Mouse (Mus musculus): ENCODE data around the gene Casp6. TPM values are rescaled to one million over a fixed set of nuclear protein-coding genes. Genes with fewer than 3 reads are reported as not detected.

Gene Casp6
- polyA plus RNA-seq, 1 experiment from 2014 or later: 25.0 TPM

- H3K36me3 ChIP-seq (replicated peaks; ENCODE audit: control insufficient read depth, insufficient read depth): no peaks in the 10 kb centered on the region
- no peak overlapping the region for H3K4me2 ChIP-seq (replicated peaks)
- no peaks in the 10 kb centered on the region for H3K9me3 ChIP-seq (ENCODE audit: control insufficient read depth, low read length)
- H3K4me1 ChIP-seq (replicated peaks; ENCODE audit: control insufficient read depth, insufficient read depth, low read length): no peaks in the 10 kb centered on the region
- DNase-seq (ENCODE audit: low spot score): no peak
- no peaks in the 10 kb centered on the region for H3K27me3 ChIP-seq (ENCODE audit: control insufficient read depth, insufficient read depth, low read length)
- WGBS: 58% methylated on average over 7 of the region's 7 CpGs
- no peak overlapping the region for H3K27ac ChIP-seq
- H3K9ac ChIP-seq: no peak overlapping the region
- H3K4me3 ChIP-seq (replicated peaks; ENCODE audit: low read length): no peak overlapping the region
- ATAC-seq (ENCODE audit: low FRiP score): no peak
Measured at GRCm38 (mm10) chr3:129939058-129939457, 37.8 kb downstream of the Casp6 start.

GRCm38 (mm10) chr3:129940780-129941179 is 39.6 kb downstream of the Casp6 start:
- WGBS: 93% methylated on average over 2 of the region's 2 CpGs
- H3K4me2 ChIP-seq (replicated peaks): no peak overlapping the region

GRCm38 (mm10) chr3:129941291-129941690 is 40.1 kb downstream of the Casp6 start:
- H3K36me3 ChIP-seq (replicated peaks; ENCODE audit: control insufficient read depth, insufficient read depth): no peaks in the 10 kb centered on the region
- H3K27ac ChIP-seq: no peak overlapping the region
- H3K9ac ChIP-seq: no peak overlapping the region
- no peaks in the 10 kb centered on the region for H3K4me1 ChIP-seq (replicated peaks; ENCODE audit: control insufficient read depth, insufficient read depth, low read length)
- DNase-seq (ENCODE audit: low spot score) (no peak), ATAC-seq (ENCODE audit: low FRiP score) (no peak)
- no peak overlapping the region for H3K4me3 ChIP-seq (replicated peaks; ENCODE audit: low read length)
- H3K4me2 ChIP-seq (replicated peaks): no peak overlapping the region
- WGBS: 95% methylated on average over 1 of the region's 1 CpGs
- H3K27me3 ChIP-seq (ENCODE audit: control insufficient read depth, insufficient read depth, low read length): no peaks in the 10 kb centered on the region
- no peaks in the 10 kb centered on the region for H3K9me3 ChIP-seq (ENCODE audit: control insufficient read depth, low read length)

More at GRCm38 (mm10) chr3:129940780-129941179, 39.6 kb downstream of the Casp6 start:
- Histone ChIP-seq H3K4me3 (replicated peaks; ENCODE audit: low read length) (no peak overlapping the region), H3K9me3 (ENCODE audit: control insufficient read depth, low read length) (no peaks in the 10 kb centered on the region), H3K27me3 (ENCODE audit: control insufficient read depth, insufficient read depth, low read length) (no peaks in the 10 kb centered on the region), H3K4me1 (replicated peaks; ENCODE audit: control insufficient read depth, insufficient read depth, low read length) (no peaks in the 10 kb centered on the region), H3K27ac (no peak overlapping the region), H3K9ac (no peak overlapping the region), H3K36me3 (replicated peaks; ENCODE audit: control insufficient read depth, insufficient read depth) (no peaks in the 10 kb centered on the region)
- ATAC-seq (ENCODE audit: low FRiP score): no peak
- DNase-seq (ENCODE audit: low spot score): no peak

- DNase-seq (ENCODE audit: low spot score) (no peak), ATAC-seq (ENCODE audit: low FRiP score) (no peak)
- H3K9ac ChIP-seq: no peak overlapping the region
- no peaks in the 10 kb centered on the region for H3K4me1 ChIP-seq (replicated peaks; ENCODE audit: control insufficient read depth, insufficient read depth, low read length)
- H3K36me3 ChIP-seq (replicated peaks; ENCODE audit: control insufficient read depth, insufficient read depth): no peaks in the 10 kb centered on the region
- H3K27me3 ChIP-seq (ENCODE audit: control insufficient read depth, insufficient read depth, low read length): no peaks in the 10 kb centered on the region
- no peak overlapping the region for H3K4me2 ChIP-seq (replicated peaks)
- no peak overlapping the region for H3K4me3 ChIP-seq (replicated peaks; ENCODE audit: low read length)
- 92% methylated on average over 4 of the region's 4 CpGs for WGBS
- no peaks in the 10 kb centered on the region for H3K9me3 ChIP-seq (ENCODE audit: control insufficient read depth, low read length)
- H3K27ac ChIP-seq: no peak overlapping the region
Measured at GRCm38 (mm10) chr3:129943813-129944212, 42.6 kb downstream of the Casp6 start.

GRCm38 (mm10) chr3:129946217-129946914 is 45.1 kb downstream of the Casp6 start:
- no peak for DNase-seq (ENCODE audit: low spot score)
- no peak overlapping the region for H3K9ac ChIP-seq
- H3K27ac ChIP-seq: no peak overlapping the region
- 77% methylated on average over 5 of the region's 5 CpGs for WGBS
- no peak for ATAC-seq (ENCODE audit: low FRiP score)
- no peak overlapping the region for H3K4me3 ChIP-seq (replicated peaks; ENCODE audit: low read length)
- H3K9me3 ChIP-seq (ENCODE audit: control insufficient read depth, low read length): no peaks in the 10 kb centered on the region
- no peaks in the 10 kb centered on the region for H3K36me3 ChIP-seq (replicated peaks; ENCODE audit: control insufficient read depth, insufficient read depth)
- H3K4me1 ChIP-seq (replicated peaks; ENCODE audit: control insufficient read depth, insufficient read depth, low read length): no peaks in the 10 kb centered on the region
- H3K27me3 ChIP-seq (ENCODE audit: control insufficient read depth, insufficient read depth, low read length): no peaks in the 10 kb centered on the region
- no peak overlapping the region for H3K4me2 ChIP-seq (replicated peaks)

GRCm38 (mm10) chr3:129948359-129948758 is 47.1 kb downstream of the Casp6 start:
- Histone ChIP-seq H3K4me1 (replicated peaks; ENCODE audit: control insufficient read depth, insufficient read depth, low read length) (no peaks in the 10 kb centered on the region), H3K27me3 (ENCODE audit: control insufficient read depth, insufficient read depth, low read length) (no peaks in the 10 kb centered on the region), H3K36me3 (replicated peaks; ENCODE audit: control insufficient read depth, insufficient read depth) (no peaks in the 10 kb centered on the region), H3K9ac (no peak overlapping the region), H3K4me2 (replicated peaks) (no peak overlapping the region), H3K27ac (no peak overlapping the region), H3K9me3 (ENCODE audit: control insufficient read depth, low read length) (no peaks in the 10 kb centered on the region), H3K4me3 (replicated peaks; ENCODE audit: low read length) (no peak overlapping the region)
- DNase-seq (ENCODE audit: low spot score) (no peak), ATAC-seq (ENCODE audit: low FRiP score) (no peak)
- 89% methylated on average over 5 of the region's 5 CpGs for WGBS

DNA sequence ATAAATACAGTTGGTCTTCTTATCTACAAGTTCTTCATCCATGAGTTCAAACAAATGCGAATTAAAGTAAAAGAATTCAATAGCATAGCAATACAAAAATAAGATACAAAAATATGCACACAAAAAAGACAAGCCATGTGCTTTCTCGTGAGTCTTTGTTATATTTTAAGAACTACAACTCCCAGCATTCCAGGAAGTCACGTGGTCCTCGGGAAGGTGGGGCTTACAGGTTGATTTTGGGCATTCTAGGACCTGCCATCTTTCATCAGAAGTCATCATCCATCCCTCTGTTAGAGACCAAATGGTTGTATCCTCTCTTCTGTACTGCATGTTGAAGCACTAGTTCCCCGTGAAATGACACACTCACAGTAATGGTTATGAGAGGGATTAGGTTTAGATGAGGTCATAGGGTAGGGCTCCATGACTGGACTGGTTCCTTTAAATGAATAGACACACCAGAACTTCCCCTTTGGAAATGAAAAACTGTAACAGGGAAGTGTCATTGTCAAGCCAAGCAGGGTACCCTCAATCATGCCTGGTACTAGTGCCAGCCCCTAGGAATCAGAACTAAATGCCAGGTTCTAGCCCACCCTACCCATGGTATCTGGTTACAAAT is 48.0 kb downstream of the Casp6 start:
- Histone ChIP-seq H3K4me1 (replicated peaks; ENCODE audit: control insufficient read depth, insufficient read depth, low read length) (no peaks in the 10 kb centered on the region), H3K4me3 (replicated peaks; ENCODE audit: low read length) (no peak overlapping the region), H3K4me2 (replicated peaks) (no peak overlapping the region), H3K9ac (no peak overlapping the region), H3K27me3 (ENCODE audit: control insufficient read depth, insufficient read depth, low read length) (no peaks in the 10 kb centered on the region), H3K9me3 (ENCODE audit: control insufficient read depth, low read length) (no peaks in the 10 kb centered on the region), H3K36me3 (replicated peaks; ENCODE audit: control insufficient read depth, insufficient read depth) (no peaks in the 10 kb centered on the region), H3K27ac (no peak overlapping the region)
- ATAC-seq (ENCODE audit: low FRiP score) (no peak), DNase-seq (ENCODE audit: low spot score) (no peak)
- WGBS: 88% methylated on average over 5 of the region's 5 CpGs

GRCm38 (mm10) chr3:129953296-129953695 is 52.1 kb downstream of the Casp6 start:
- Histone ChIP-seq H3K9ac (no peak overlapping the region), H3K27me3 (ENCODE audit: control insufficient read depth, insufficient read depth, low read length) (no peaks in the 10 kb centered on the region), H3K4me1 (replicated peaks; ENCODE audit: control insufficient read depth, insufficient read depth, low read length) (no peaks in the 10 kb centered on the region), H3K4me3 (replicated peaks; ENCODE audit: low read length) (no peak overlapping the region), H3K4me2 (replicated peaks) (no peak overlapping the region), H3K9me3 (ENCODE audit: control insufficient read depth, low read length) (no peaks in the 10 kb centered on the region), H3K36me3 (replicated peaks; ENCODE audit: control insufficient read depth, insufficient read depth) (no peaks in the 10 kb centered on the region), H3K27ac (no peak overlapping the region)
- no peak for DNase-seq (ENCODE audit: low spot score)
- no peak for ATAC-seq (ENCODE audit: low FRiP score)
- 95% methylated on average over 4 of the region's 4 CpGs for WGBS

GRCm38 (mm10) chr3:129962533-129962932 is 61.3 kb downstream of the Casp6 start:
- no peak overlapping the region for H3K9ac ChIP-seq
- H3K36me3 ChIP-seq (replicated peaks; ENCODE audit: control insufficient read depth, insufficient read depth): no peaks in the 10 kb centered on the region
- no peak overlapping the region for H3K27ac ChIP-seq
- H3K4me2 ChIP-seq (replicated peaks): no peak overlapping the region
- no peaks in the 10 kb centered on the region for H3K9me3 ChIP-seq (ENCODE audit: control insufficient read depth, low read length)
- H3K4me3 ChIP-seq (replicated peaks; ENCODE audit: low read length): no peak overlapping the region
- DNase-seq (ENCODE audit: low spot score) (no peak), ATAC-seq (ENCODE audit: low FRiP score) (no peak)
- H3K27me3 ChIP-seq (ENCODE audit: control insufficient read depth, insufficient read depth, low read length): no peaks in the 10 kb centered on the region
- 75% methylated on average over 8 of the region's 8 CpGs for WGBS
- no peaks in the 10 kb centered on the region for H3K4me1 ChIP-seq (replicated peaks; ENCODE audit: control insufficient read depth, insufficient read depth, low read length)

All from hindbrain, embryonic 14.5 days (tissue).